Mouse (Mus musculus): Measurements from ENCODE around the gene Platr17.

DNA sequence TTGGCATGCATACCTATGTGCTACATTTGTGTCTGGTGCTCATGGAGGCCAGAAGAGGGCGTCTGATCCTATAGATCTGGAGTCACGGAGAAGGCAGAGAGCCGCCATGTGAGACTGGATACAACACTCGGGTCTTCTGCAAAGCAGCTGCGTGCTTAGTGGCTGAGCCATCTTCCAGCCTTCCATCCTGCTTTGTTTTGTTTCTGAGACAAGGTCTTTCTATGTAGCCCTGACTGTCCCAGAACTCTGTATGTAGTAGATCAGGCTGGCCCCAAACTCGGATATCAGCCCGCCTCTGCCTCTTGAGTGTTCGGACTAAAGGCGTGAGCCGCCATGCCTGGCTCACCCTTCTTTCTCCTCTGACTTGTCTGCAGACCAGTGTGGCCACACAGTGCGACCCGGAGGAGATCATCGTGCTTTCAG lies 10.0 kb downstream of the Platr17 start:
- TF ChIP-seq GATA1 (IDR thresholded peaks at IDR 0.05; ENCODE audit: low read length) (no peak), TAL1 (IDR thresholded peaks at IDR 0.05; ENCODE audit: low read length) (no peak)
